Mouse (Mus musculus): Measurements from ENCODE around the gene Hoxc4.

Gene Hoxc4

GRCm38 (mm10) chr15:103039609-103040008 lies 20.9 kb downstream of the Hoxc4 start:
- no peak for DNase-seq

- DNase-seq = no peak
Measured at GRCm38 (mm10) chr15:103040601-103041000, 21.9 kb downstream of the Hoxc4 start.

DNA sequence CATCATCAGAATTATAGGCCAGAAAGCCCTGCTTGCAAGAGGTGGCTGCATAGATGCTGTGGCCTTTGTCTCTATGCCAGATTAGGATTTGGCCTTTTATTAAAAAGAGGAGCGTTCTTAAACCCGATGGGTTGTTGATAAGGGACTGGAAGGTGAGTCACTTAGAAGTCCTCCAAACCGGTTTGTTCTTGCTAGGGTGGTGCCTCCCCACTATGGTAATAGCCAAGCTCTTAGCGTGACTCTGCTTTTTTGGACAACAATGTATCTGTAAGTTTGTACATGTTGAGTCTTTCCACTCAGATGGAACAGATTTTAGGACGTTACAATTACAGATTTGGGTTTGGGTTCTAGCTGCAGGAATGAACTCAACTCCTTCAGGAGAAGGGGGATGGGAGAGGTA lies 22.9 kb downstream of the Hoxc4 start:
- no peak for DNase-seq

GRCm38 (mm10) chr15:103042209-103042608 lies 23.5 kb downstream of the Hoxc4 start:
- no peak for DNase-seq

DNA sequence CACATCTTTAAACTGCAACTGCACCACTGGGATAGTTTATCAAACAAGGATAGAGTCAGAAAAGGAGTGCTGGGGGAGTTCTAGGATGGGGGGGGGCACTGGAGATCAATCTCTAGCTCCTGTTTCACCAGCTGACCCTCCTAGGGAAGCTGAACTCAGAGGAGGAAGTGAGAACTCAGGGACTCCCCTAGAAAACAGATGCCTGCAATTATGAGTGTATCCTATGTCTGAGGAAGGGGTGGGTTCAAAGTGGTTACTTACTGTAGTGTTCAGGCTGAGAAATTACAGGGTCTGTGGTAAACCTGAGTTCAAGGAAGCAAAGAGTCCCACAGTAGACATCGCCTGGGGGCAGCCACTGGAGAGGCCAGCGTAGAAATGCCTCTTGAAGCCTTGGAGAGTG lies 32.9 kb downstream of the Hoxc4 start:
- DNase-seq = no peak

DNA sequence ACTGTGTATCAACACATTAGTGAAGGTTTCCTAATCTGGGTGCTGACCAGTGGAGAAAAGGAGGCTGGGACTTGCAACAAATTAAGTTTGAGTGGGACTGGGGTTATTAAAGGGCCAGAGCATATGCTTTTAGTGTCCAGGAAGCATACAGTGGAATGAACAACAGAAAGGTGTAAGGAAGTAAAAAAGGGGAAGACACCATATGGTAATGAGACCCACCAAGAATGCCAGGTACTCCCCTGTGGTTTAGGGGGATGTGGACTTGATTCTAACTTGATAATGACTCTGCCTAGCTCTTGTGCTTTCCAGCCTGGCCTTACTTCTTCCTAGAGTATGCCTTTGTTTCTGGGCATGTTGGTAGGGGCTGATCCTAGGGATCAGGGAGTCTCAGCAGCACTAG lies 34.5 kb downstream of the Hoxc4 start:
- no peak for DNase-seq

- peak; percentile 43 for DNase-seq
Measured at GRCm38 (mm10) chr15:103056396-103056795, 37.7 kb downstream of the Hoxc4 start.

GRCm38 (mm10) chr15:103058715-103059114 lies 40.0 kb downstream of the Hoxc4 start:
- peak; percentile 57 for DNase-seq

- DNase-seq = peak; percentile 63
Measured at GRCm38 (mm10) chr15:103059393-103059992, 40.8 kb downstream of the Hoxc4 start.

- peak; percentile 80 for DNase-seq
Measured at GRCm38 (mm10) chr15:103060021-103060340, 41.2 kb downstream of the Hoxc4 start.

DNA sequence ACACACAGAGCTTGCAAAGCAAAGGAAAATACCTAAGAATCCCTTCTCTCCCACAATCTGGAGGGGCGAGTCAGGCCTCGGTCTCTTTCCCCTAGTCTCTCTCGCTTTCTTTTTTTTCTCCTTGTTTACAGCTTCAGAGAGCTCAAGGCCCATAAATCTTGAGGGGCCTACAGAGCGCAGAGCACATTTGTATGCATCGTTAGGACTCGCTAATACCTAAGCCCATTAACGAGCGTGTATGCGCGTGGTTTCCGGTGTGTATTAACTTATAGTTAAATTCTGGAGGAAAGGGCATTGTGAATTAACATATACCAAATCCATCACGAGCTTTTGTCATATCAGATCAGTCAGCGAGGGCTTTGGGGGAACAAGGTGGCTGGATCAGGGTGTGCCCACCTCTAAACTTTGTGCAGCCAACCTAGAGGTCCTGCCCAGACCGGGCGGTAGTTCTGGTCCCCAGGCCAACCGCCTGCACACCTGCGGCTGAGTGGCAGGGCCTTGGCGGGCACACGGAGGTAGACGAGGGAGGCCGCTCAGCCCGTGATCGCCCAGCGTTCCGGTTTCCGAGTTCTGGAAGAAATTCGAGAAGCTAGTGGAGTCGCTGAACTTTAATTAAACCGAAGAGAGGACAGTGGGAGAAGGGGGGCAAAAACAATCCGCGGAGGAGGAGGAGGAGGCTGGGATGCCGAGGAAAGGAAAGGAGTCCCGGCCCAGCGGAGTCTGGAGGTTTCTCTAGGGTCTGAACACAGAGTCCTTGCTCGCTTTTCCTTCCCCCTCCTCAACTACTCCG lies 41.8 kb downstream of the Hoxc4 start:
- DNase-seq = peak; percentile 84

- DNase-seq = peak; percentile 77
Measured at GRCm38 (mm10) chr15:103061131-103061825, 42.5 kb downstream of the Hoxc4 start.

- no peak for DNase-seq
Measured at GRCm38 (mm10) chr15:103061988-103062387, 43.3 kb downstream of the Hoxc4 start.

GRCm38 (mm10) chr15:103065642-103066041 lies 46.9 kb downstream of the Hoxc4 start:
- no peak for DNase-seq

GRCm38 (mm10) chr15:103067701-103068100 lies 49.0 kb downstream of the Hoxc4 start:
- DNase-seq = no peak

GRCm38 (mm10) chr15:103069173-103069572 lies 50.4 kb downstream of the Hoxc4 start:
- no peak for DNase-seq

DNA sequence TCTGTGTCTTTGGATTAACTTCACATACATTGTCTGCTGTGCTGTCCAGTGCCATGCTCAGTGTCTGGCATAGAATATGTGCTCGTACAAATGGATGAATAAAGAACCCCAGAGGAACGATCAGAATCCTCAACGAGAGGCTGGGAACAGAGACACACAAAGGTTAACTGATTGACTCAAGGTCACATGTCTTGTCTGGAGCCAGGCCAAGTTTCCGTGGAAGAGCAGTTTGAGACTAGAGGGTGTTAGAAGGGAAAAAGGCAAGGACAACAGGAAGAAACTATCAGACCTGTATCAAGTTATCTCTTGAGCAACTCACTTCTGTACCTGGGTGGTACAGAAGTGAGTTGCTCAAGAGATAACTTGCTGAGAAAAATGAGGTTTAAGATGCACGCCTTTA lies 52.5 kb downstream of the Hoxc4 start:
- peak; percentile 69 for DNase-seq

- DNase-seq = no peak
Measured at GRCm38 (mm10) chr15:103074663-103075415, 56.1 kb downstream of the Hoxc4 start.

DNA sequence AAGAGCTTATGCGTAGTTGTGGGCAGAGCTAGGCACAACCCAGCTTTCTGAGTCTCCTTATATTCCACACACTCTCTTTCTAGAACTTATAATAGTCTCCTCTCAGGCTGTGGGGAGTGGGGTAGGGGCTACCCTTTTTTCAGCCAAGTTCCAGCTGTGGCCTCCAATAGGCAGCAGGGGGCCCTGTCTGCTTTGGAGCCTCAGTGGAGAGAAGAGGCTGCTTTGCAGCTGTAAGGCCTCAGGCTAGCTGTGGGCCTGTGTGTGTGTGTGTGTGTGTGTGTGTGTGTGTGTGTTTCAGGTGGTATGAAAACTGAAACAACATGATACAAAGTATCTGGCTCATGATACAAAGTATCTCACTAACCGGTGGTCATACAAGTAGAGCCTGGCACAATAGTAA lies 58.9 kb downstream of the Hoxc4 start:
- DNase-seq = no peak

DNA sequence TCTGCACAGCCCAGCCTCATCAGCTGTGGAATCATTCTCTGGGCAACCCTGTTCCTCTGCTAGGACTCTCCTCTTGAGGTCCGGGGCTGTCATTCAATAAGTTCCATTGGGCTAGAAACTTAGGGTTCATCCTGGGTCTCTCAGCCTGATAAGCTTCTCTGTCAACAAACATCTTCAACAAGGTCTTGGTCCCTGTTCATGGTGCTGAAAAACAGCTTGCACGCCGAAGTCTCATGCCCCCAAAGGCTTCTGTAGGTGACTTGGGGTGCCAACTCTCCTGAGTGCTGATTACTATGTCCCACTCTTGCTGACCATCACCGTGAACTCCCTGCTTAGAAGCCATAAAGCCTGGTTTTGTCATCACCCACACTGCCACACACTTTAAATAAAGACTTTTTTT lies 63.9 kb downstream of the Hoxc4 start:
- no peak for DNase-seq

DNA sequence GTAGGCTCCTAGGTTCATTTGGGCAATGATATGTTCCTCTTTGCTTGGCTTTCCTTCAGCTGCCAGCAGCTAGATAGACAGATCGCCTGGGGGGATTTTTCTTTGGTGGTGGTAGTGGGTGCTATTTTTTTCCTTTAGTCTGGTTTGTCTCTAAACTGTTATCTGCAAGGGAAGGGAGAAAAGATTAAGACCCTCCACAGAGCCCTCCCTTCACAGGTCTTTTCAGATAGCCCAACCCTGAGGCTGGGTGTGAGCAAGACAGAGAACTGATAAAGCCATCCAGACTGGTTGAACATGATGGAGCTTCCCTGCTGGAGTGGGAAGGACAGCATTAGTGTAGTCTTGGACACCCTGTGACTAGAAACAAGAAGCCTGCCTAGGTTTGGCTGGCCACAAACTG lies 64.9 kb downstream of the Hoxc4 start:
- DNase-seq = no peak

DNA sequence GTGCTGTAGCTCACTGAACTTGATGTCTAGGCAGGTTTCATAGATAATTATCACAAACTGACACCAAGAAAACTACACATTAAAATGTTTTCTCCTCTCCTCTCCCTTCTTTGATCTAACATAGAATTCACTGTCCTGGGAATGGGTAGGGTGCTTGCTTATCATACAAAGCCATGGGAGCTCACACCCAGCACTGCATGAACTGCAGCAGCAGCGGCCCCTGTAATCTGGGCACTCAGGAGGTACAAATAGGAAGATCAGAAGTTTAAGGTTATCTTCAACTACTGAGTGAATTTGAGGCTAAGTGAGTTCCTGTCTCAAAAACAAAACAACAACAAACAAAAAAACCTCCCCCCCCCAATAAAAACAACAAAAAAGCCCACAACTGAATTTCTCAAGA lies 66.2 kb downstream of the Hoxc4 start:
- DNase-seq = no peak
